Mouse (Mus musculus): ENCODE results near the gene Lrig1.

DNA sequence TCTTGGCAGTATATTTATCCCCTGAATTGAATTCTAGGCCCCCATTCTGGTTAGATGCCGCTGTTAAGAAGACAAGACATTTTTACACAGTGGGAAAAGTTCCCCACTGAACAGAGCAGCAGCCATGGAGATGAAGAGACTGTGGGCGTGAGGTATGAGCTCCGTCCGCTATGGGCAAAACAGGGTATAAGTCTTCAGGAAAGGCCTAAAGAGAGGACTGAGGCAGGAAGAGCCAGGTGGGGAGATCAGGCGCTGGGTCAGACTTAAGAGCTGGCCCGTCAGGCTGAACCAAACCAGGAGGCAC, 68.2 kb downstream of the Lrig1 start:
- TF ChIP-seq CTCF (IDR thresholded peaks at IDR 0.05; ENCODE audit: low read depth): no peak
- no peak for TF ChIP-seq EP300 (optimal IDR thresholded peaks at IDR 0.05)
